Mouse (Mus musculus) C2C12 (cell line): ENCODE results near the gene Pcsk7. TPM values are rescaled to one million over a fixed set of nuclear protein-coding genes. Genes with fewer than 3 reads are reported as not detected.

Source experiments
- H3K27me3 ChIP-seq: one replicate; pipeline ENCODE4 v1.6.1; 2011; ENCODE audit not compliant: control insufficient read depth, insufficient read depth, insufficient read length
- H3K36me3 ChIP-seq: one replicate; pipeline ENCODE4 v1.6.1; 2011; ENCODE audit not compliant: control insufficient read depth, insufficient read depth
- H3K4me3 ChIP-seq: one replicate; pipeline ENCODE4 v1.5.1; 2011; ENCODE audit warnings: mild to moderate bottlenecking, control low read depth; ENCODE audit not compliant: poor library complexity, insufficient read depth, severe bottlenecking
- H3K79me2 ChIP-seq: one replicate; pipeline ENCODE4 v1.6.1; 2011; ENCODE audit not compliant: control insufficient read depth, insufficient read depth
- H3K79me3 ChIP-seq: one replicate; pipeline ENCODE4 v1.6.1; 2011; ENCODE audit warnings: low read depth, control low read depth
- H3ac ChIP-seq: one replicate; pipeline ENCODE3; 2011; ENCODE audit warnings: low read depth; ENCODE audit not compliant: control insufficient read depth, insufficient read length
- CEBPB ChIP-seq: IDR thresholded peaks from one replicate; pipeline ENCODE4 v1.6.1; 2011; ENCODE audit warnings: low read depth, mild to moderate bottlenecking, control low read depth, moderate library complexity
- CTCF ChIP-seq: IDR thresholded peaks from one replicate; pipeline ENCODE4 v1.5.1; 2011; ENCODE audit not compliant: control insufficient read depth, insufficient read depth, insufficient read length
- FOSL1 ChIP-seq: IDR thresholded peaks from one replicate; pipeline ENCODE4 v1.8.0; 2011; ENCODE audit warnings: mild to moderate bottlenecking, low read length; ENCODE audit not compliant: poor library complexity, insufficient read depth, severe bottlenecking
- MAX ChIP-seq: IDR thresholded peaks from one replicate; pipeline ENCODE4 v1.6.1; 2011; ENCODE audit warnings: mild to moderate bottlenecking, control low read depth
- MYOD1 ChIP-seq: IDR thresholded peaks from one replicate; pipeline ENCODE4 v1.6.1; 2011; ENCODE audit warnings: low read depth; ENCODE audit not compliant: control insufficient read depth, insufficient read length
- MYOG ChIP-seq: IDR thresholded peaks from one replicate; pipeline ENCODE4 v1.6.1; 2011; ENCODE audit not compliant: control insufficient read depth, insufficient read length; ENCODE audit errors: extremely low read depth
- USF1 ChIP-seq: IDR thresholded peaks from one replicate; pipeline ENCODE4 v1.6.1; 2011; ENCODE audit warnings: low read depth, mild to moderate bottlenecking, control low read depth, moderate library complexity
- polyA plus RNA-seq: library from polyadenylated mRNA; unstranded; fragments of >200 nt; fragmentation: generic; extraction: Trizol; gene quantifications from one replicate; pipeline ENCODE4 v1.2.1, GENCODE M21; 2012; ENCODE audit warnings: missing spikeins

The Pcsk7 gene
- polyA plus RNA-seq, 1 experiment = 18.0 TPM

DNA sequence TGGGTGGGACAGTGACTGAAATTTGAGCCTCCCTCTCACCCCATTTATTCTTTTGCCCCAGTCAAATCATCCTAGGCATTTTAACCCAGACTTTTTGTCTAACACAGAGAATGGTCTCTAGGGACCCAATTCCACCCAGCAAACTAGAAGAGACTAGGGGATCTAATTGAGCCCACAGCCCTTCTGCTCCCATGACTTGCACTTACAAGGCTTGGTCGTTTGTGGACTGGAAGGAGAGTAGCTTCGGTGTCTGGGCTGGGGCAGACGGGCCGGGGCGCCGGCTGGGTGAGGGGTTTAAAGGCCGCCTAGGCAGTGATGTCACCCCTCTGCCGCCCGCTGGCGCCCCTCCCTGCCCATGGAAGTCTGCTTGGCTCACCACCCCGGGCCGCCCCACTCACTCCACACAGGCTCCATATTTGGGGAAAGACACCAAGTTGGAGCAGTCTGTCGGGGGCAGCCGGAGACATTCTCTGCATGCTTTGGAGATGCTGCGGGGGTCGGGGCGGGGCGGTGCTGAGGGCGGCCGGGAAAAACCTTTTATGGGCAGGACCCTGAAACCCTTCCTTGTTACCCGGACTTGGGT is 29.4 kb downstream of the Pcsk7 start, which contains the start of gene Tagln:
Gene Tagln, minus strand, starts transcription at position 431 of the 583 bp plus-strand sequence.
- peak within 1 kb of the TSS; percentile 18 for H3K4me3 ChIP-seq
- peaks cover 6% of the 10 kb centered on the region for H3K36me3 ChIP-seq
- H3K79me3 ChIP-seq = no peaks in the 10 kb centered on the region
- H3K79me2 ChIP-seq = no peaks in the 10 kb centered on the region
- TF ChIP-seq MYOG = no peak
- TF ChIP-seq CTCF = no peak
- peak within 1 kb of the TSS; percentile 43 for H3ac ChIP-seq
- no peaks in the 10 kb centered on the region for H3K27me3 ChIP-seq

DNA sequence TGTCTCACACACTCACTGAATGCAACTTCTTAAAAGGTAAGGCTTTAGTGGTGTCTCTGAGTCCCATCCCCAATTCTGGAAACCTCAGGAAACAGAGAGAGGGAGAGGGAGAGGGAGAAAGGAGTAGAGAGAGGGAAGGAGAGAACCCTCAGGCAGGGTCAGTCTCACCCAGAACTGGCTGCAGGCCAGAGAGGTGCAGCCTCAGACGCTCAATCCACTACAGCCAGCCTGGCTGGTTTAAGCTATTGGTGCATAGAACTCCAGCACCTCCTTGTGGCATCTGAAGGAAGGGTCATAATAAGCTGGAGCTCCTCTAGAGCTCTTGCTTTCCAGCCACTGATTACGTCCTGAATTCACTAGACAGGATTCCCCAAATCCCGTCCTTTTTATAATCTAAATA is 30.6 kb downstream of the Pcsk7 start:
- H3K79me2 ChIP-seq = no peaks in the 10 kb centered on the region
- TF ChIP-seq MAX (no peak), MYOG (no peak), CTCF (peak; percentile 50)
- H3ac ChIP-seq = no peak overlapping the region
- no peaks in the 10 kb centered on the region for H3K79me3 ChIP-seq
- no peaks in the 10 kb centered on the region for H3K27me3 ChIP-seq
- H3K4me3 ChIP-seq = no peak overlapping the region
- no peaks in the 10 kb centered on the region for H3K36me3 ChIP-seq

DNA sequence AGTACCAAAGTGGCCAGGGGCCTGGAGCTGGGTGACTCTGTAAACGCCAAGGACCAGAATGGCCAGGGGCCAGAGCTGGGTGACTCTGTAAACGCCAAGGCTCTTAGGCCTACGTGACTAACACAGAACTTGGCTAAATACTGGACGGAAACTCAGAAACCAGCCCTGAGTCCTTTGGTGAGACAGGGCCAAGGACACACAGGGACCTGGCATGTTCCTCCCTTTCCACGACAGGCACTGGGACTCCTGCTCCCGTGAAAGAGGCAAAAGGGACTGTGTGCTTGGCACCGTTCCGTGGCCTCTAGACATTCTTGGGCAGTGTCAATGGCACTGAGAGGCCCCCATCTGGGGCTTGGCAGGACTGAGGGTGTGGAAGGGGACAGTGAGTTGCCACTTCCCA is 31.8 kb downstream of the Pcsk7 start:
- Histone ChIP-seq H3ac (no peak overlapping the region), H3K79me2 (no peaks in the 10 kb centered on the region), H3K79me3 (no peaks in the 10 kb centered on the region), H3K36me3 (no peaks in the 10 kb centered on the region), H3K4me3 (no peak overlapping the region), H3K27me3 (no peaks in the 10 kb centered on the region)
- TF ChIP-seq CEBPB = no peak
- no peak for TF ChIP-seq MYOD1
- TF ChIP-seq USF1 = no peak
- no peak for TF ChIP-seq CTCF
- TF ChIP-seq MYOG = no peak
- TF ChIP-seq MAX = no peak
- TF ChIP-seq FOSL1 = no peak

DNA sequence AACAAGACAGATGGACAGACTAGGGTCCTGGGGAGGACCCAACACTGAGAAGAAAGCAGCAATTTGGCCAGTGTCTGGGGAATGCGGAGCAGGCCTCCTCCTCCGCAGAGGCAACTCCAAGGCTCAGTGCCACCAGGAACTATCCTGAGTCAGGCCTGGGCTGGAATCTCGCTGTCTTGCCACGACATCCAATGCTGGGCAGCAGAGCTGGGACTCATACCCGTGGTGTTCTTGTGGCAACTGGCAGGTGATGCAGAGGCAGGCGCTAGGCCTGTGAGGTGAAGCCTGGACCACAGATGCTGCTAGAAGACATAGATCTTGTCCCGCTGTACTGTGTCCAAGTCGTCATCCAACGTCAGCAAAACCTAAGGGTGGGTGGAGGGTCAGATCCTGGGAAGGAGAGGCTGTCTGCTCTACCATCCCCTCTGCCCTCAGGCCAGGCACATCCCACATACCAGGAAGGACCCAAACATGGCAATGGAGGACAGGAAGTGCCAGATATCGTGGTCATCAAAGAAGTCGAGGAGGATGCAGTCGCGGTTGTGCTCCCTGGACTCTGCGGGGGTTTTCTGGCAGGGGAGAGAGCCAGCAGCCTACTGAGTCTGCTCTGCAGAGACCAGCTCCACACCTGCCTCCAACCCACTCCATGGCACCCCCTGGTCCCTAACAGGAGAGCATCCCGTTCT is 32.8 kb downstream of the Pcsk7 start:
- Histone ChIP-seq H3K4me3 (no peak overlapping the region), H3ac (no peak overlapping the region), H3K27me3 (no peaks in the 10 kb centered on the region), H3K79me3 (no peaks in the 10 kb centered on the region), H3K36me3 (no peaks in the 10 kb centered on the region), H3K79me2 (no peaks in the 10 kb centered on the region)
- TF ChIP-seq MYOD1 = no peak
- TF ChIP-seq CTCF = no peak
- TF ChIP-seq CEBPB = no peak
- no peak for TF ChIP-seq USF1
- TF ChIP-seq FOSL1 = no peak
- TF ChIP-seq MAX = no peak
- TF ChIP-seq MYOG = no peak

DNA sequence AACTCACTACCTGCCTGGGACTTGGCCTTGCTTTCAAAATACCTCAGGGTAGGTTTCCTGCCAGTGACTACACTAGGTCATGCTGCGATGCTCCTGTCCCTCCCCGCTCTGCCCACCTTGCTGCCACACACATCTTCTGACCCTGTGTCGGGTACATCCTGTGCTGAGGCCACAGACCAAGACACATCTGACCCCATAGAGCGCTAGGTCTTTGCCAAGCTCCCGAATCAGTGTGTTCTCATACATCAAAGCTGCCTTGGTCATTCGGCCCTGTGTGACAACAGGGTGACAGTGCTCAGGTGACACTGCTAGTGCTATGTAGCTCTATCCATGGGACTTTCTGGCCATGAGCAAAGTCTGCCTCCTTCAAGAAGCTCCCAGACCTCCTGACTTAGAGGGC is 33.5 kb downstream of the Pcsk7 start:
- H3K79me3 ChIP-seq = no peaks in the 10 kb centered on the region
- H3K79me2 ChIP-seq = no peaks in the 10 kb centered on the region
- no peak overlapping the region for H3K4me3 ChIP-seq
- H3K36me3 ChIP-seq = no peaks in the 10 kb centered on the region
- TF ChIP-seq FOSL1 (no peak), MYOG (no peak), MAX (no peak), MYOD1 (no peak), USF1 (no peak), CTCF (no peak), CEBPB (no peak)
- H3K27me3 ChIP-seq = no peaks in the 10 kb centered on the region
- H3ac ChIP-seq = no peak overlapping the region

DNA sequence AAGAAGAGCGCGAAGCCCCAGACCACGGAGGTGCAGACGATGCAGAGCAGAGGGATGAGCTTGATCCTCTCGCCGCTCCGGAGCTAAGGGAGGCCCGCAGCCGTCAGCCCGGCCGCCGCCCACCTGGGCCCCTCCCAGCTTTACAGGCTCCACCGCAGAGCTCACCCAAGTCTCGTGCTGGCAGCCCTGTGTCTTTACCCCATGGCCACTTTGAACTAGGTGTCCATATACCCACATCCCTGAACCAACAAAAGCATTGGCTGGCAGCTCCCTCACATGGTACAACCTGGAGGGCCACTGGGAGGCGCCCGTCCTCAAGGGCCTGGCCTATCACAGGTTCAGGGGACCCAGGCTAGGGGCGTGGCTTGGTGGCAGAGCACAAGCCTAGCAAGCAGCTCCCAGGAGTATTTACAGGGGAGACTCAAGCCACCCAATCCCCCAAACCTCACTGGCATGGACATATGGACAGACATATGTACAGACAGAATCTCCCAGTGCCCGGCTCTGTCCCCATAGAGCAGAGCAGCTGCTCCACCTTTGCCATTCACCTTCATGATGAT is 35.1 kb downstream of the Pcsk7 start:
- Histone ChIP-seq H3K27me3 (no peaks in the 10 kb centered on the region), H3K79me2 (no peaks in the 10 kb centered on the region), H3ac (no peak overlapping the region), H3K4me3 (no peak overlapping the region), H3K79me3 (no peaks in the 10 kb centered on the region), H3K36me3 (no peaks in the 10 kb centered on the region)
- TF ChIP-seq CEBPB (no peak), USF1 (no peak), MYOG (no peak), MAX (no peak), FOSL1 (no peak), CTCF (no peak), MYOD1 (no peak)
